Mouse (Mus musculus) embryo, embryonic 10.5 days (tissue): ENCODE data around the gene Pbx3.

Source experiments
- DNase-seq: peaks from one replicate; pipeline ENCODE4 v3.0.0-alpha.2; 2015; ENCODE audit warnings: low spot score

Gene Pbx3

GRCm38 (mm10) chr2:34298202-34298601, 74.7 kb downstream of the Pbx3 start:
- no peak for DNase-seq

GRCm38 (mm10) chr2:34289726-34290125, 83.2 kb downstream of the Pbx3 start:
- DNase-seq: no peak

GRCm38 (mm10) chr2:34284239-34284638, 88.7 kb downstream of the Pbx3 start:
- DNase-seq: no peak

GRCm38 (mm10) chr2:34280996-34281395, 91.9 kb downstream of the Pbx3 start:
- DNase-seq: peak; percentile 5

- DNase-seq: no peak
These were observed 93.2 kb downstream of the Pbx3 start for GRCm38 (mm10) chr2:34279726-34280125.

- no peak for DNase-seq
These were observed 97.2 kb downstream of the Pbx3 start for GRCm38 (mm10) chr2:34275630-34276193.

GRCm38 (mm10) chr2:34262046-34262445, 110.9 kb downstream of the Pbx3 start:
- no peak for DNase-seq

- peak; percentile 46 for DNase-seq
These were observed 112.3 kb downstream of the Pbx3 start for GRCm38 (mm10) chr2:34260653-34261076.

- no peak for DNase-seq
These were observed 114.7 kb downstream of the Pbx3 start for GRCm38 (mm10) chr2:34258256-34258655.

- no peak for DNase-seq
These were observed 115.3 kb downstream of the Pbx3 start for GRCm38 (mm10) chr2:34257611-34258010.

- DNase-seq: no peak
These were observed 116.9 kb downstream of the Pbx3 start for GRCm38 (mm10) chr2:34256000-34256553.

- no peak for DNase-seq
These were observed 119.3 kb downstream of the Pbx3 start for GRCm38 (mm10) chr2:34253627-34254026.

- peak; percentile 36 for DNase-seq
These were observed 119.8 kb downstream of the Pbx3 start for GRCm38 (mm10) chr2:34253111-34253510.

GRCm38 (mm10) chr2:34252286-34252685, 120.7 kb downstream of the Pbx3 start:
- peak; percentile 42 for DNase-seq

- no peak for DNase-seq
These were observed 122.8 kb downstream of the Pbx3 start for GRCm38 (mm10) chr2:34249961-34250658.

- DNase-seq: peak; percentile 91
These were observed 123.6 kb downstream of the Pbx3 start for GRCm38 (mm10) chr2:34249141-34249960.

GRCm38 (mm10) chr2:34240885-34241284, 132.1 kb downstream of the Pbx3 start:
- no peak for DNase-seq

GRCm38 (mm10) chr2:34239315-34239858, 133.6 kb downstream of the Pbx3 start:
- DNase-seq: peak; percentile 28

- peak; percentile 34 for DNase-seq
These were observed 137.4 kb downstream of the Pbx3 start for GRCm38 (mm10) chr2:34235467-34236075.

GRCm38 (mm10) chr2:34234274-34234673, 138.7 kb downstream of the Pbx3 start:
- DNase-seq: peak; percentile 39

GRCm38 (mm10) chr2:34233271-34233670, 139.7 kb downstream of the Pbx3 start:
- no peak for DNase-seq

- no peak for DNase-seq
These were observed 145.3 kb downstream of the Pbx3 start for GRCm38 (mm10) chr2:34227688-34228087.
